Comparison of ENCODE assay signal across 11 mouse cellular contexts in genomic region chr5:131718013-131718412, GRCm38 (mm10).
A peak's percentile ranks its signal among the peaks of the same experiment; 100 is the strongest.
DNase-seq lines count a peak whose midpoint lies in the region; ATAC-seq lines count a peak whose summit lies in the region.
"Had no signal": no experiment of that assay in that cellular context is flagged by ENCODE, and none has a peak within 500 bp of the region (broad histone marks: within the 10 kb centered on the region; RNA-seq: fewer than 3 reads in every experiment).

No protein-coding gene starts in this region.

- H3K27ac ChIP-seq in neural tube, embryonic 11.5 days (ENCODE audit: low read depth, low read length) = peak overlapping the region; percentile 24
- peak overlapping the region; percentile 77 for H3K27ac ChIP-seq in hindbrain, embryonic 15.5 days (replicated peaks)
- H3K27ac ChIP-seq: stomach, embryonic 15.5 days had no signal

- ATAC-seq in neural tube, embryonic 11.5 days (ENCODE audit: insufficient read depth, low FRiP score, low TSS enrichment) = no peak
- peak; percentile 43; the same call in 1 of the 2 replicates for ATAC-seq in hindbrain, embryonic 15.5 days (ENCODE audit: low FRiP score, low read depth)

- no peak overlapping the region for H3K4me3 ChIP-seq in neural tube, embryonic 11.5 days (ENCODE audit: low read depth, low read length)
- H3K4me3 ChIP-seq in hindbrain, embryonic 15.5 days = no peak overlapping the region
- H3K4me3 ChIP-seq: myocyte; stomach, embryonic 15.5 days had no signal

- no peak overlapping the region for H3K4me2 ChIP-seq in neural tube, embryonic 11.5 days (ENCODE audit: low read depth)
- peak overlapping the region; percentile 10; the same call in 1 of the 2 replicates for H3K4me2 ChIP-seq in hindbrain, embryonic 15.5 days
- H3K4me2 ChIP-seq: stomach, embryonic 15.5 days had no signal

- no peak overlapping the region for H3K9ac ChIP-seq in neural tube, embryonic 11.5 days (ENCODE audit: low read length)
- no peak overlapping the region for H3K9ac ChIP-seq in hindbrain, embryonic 15.5 days
- H3K9ac ChIP-seq: stomach, embryonic 15.5 days had no signal

- peaks cover 4% of the 10 kb centered on the region; the same call in 1 of the 2 replicates for H3K36me3 ChIP-seq in neural tube, embryonic 11.5 days (ENCODE audit: control insufficient read depth, insufficient read depth, low read length)
- no peaks in the 10 kb centered on the region for H3K36me3 ChIP-seq in hindbrain, embryonic 15.5 days
- H3K36me3 ChIP-seq: stomach, embryonic 15.5 days had no signal

- intact Hi-C loops in gastrocnemius, postnatal 14 days (cut with DNase I; ENCODE audit: low total_unique reads) = no loop called here

- no peaks in the 10 kb centered on the region for H3K9me3 ChIP-seq in neural tube, embryonic 11.5 days (ENCODE audit: control insufficient read depth, low read length)
- no peaks in the 10 kb centered on the region for H3K9me3 ChIP-seq in hindbrain, embryonic 15.5 days
- H3K9me3 ChIP-seq: stomach, embryonic 15.5 days had no signal

- H3K27me3 ChIP-seq in neural tube, embryonic 11.5 days (ENCODE audit: control insufficient read depth, insufficient read depth, low read length) = no peaks in the 10 kb centered on the region
- no peaks in the 10 kb centered on the region for H3K27me3 ChIP-seq in hindbrain, embryonic 15.5 days
- H3K27me3 ChIP-seq: CH12.LX; stomach, embryonic 15.5 days had no signal

- 50% methylated on average over 13 of the region's 13 CpGs for WGBS in neural tube, embryonic 11.5 days
- 25% methylated on average over 13 of the region's 13 CpGs for WGBS in hindbrain, embryonic 15.5 days

- DNase-seq in gastrocnemius, postnatal 14 days = peak; percentile 33
- DNase-seq in gastrocnemius, adult 8-10 months (ENCODE audit: low spot score in 2 of 2) = no peak
- peak; percentile 48 for DNase-seq in neural tube, embryonic 11.5 days (ENCODE audit: low spot score)
- DNase-seq in neural tube, embryonic 10.5 days (ENCODE audit: extremely low spot score, low spot score) = no peak
- peak; percentile 82 for DNase-seq in retina, postnatal 1 day
- no peak for DNase-seq in thymus, postnatal 36 days
- no peak for DNase-seq in urinary bladder, adult 18-20 months (ENCODE audit: low spot score in 2 of 2)

- peaks cover 10% of the 10 kb centered on the region for H3K4me1 ChIP-seq in neural tube, embryonic 11.5 days (ENCODE audit: control insufficient read depth, insufficient read depth, low read length)
- peaks cover 47% of the 10 kb centered on the region for H3K4me1 ChIP-seq in hindbrain, embryonic 15.5 days (replicated peaks)

Comparison
In these comparisons a context has a peak if more than half of its experiments do, and no peak if none do; other contexts are left out.
1. DNase-seq: peak in gastrocnemius, postnatal 14 days (single experiment), neural tube, embryonic 11.5 days (single experiment) and retina, postnatal 1 day (single experiment); none in gastrocnemius, adult 8-10 months (0 of 2), neural tube, embryonic 10.5 days (single experiment), thymus, postnatal 36 days (0 of 2) and urinary bladder, adult 18-20 months (0 of 2).